Mouse (Mus musculus): Measurements from ENCODE around the gene Crtac1.

The Crtac1 gene

GRCm38 (mm10) chr19:42237602-42238340, 193.8 kb downstream of the Crtac1 start:
- no peak for DNase-seq (ENCODE audit: low read depth, low spot score)

All from retina, adult 2 months (tissue).